In genomic region chr6:38690615-38691014, GRCm38 (mm10) we compare ENCODE assay signal across 23 mouse cellular contexts. TPM values are rescaled to one million over a fixed set of nuclear protein-coding genes. Genes with fewer than 3 reads are reported as not detected.
"Had no signal": no experiment of that assay in that cellular context is flagged by ENCODE, and none has a peak within 500 bp of the region (broad histone marks: within the 10 kb centered on the region; RNA-seq: fewer than 3 reads in every experiment).

No protein-coding gene starts in this region.

- H3K9ac ChIP-seq: limb, embryonic 13.5 days; liver, embryonic 13.5 days; lung, embryonic 15.5 days; midbrain, embryonic 12.5 days; midbrain, embryonic 15.5 days; neural tube, embryonic 12.5 days; neural tube, embryonic 15.5 days had no signal

- H3K27ac ChIP-seq: limb, embryonic 10.5 days; limb, embryonic 13.5 days; liver, embryonic 13.5 days; midbrain, embryonic 12.5 days; midbrain, embryonic 15.5 days; neural tube, embryonic 12.5 days; neural tube, embryonic 15.5 days; stomach, postnatal 0 days had no signal

- H3K4me3 ChIP-seq: limb, embryonic 10.5 days; limb, embryonic 13.5 days; liver, embryonic 13.5 days; lung, embryonic 15.5 days; midbrain, embryonic 12.5 days; midbrain, embryonic 15.5 days; neural tube, embryonic 12.5 days; neural tube, embryonic 15.5 days had no signal

- H3K4me2 ChIP-seq: limb, embryonic 13.5 days; liver, embryonic 13.5 days; lung, embryonic 15.5 days; midbrain, embryonic 12.5 days; midbrain, embryonic 15.5 days; neural tube, embryonic 12.5 days; neural tube, embryonic 15.5 days had no signal

- DNase-seq: kidney, adult 9 months; kidney, postnatal 14 days; kidney, postnatal 4 days; liver, embryonic 13.5 days; lung, postnatal 14 days; lung, postnatal 4 days; right cerebral cortex, adult 18-20 months; right cerebral cortex, postnatal 14 days; right cerebral cortex, postnatal 4 days; thymus, adult 2 months; thymus, postnatal 14 days; thymus, postnatal 4 days had no signal

- H3K9me3 ChIP-seq: limb, embryonic 10.5 days; limb, embryonic 13.5 days; liver, embryonic 13.5 days; lung, embryonic 15.5 days; midbrain, embryonic 12.5 days; midbrain, embryonic 15.5 days; neural tube, embryonic 12.5 days; neural tube, embryonic 15.5 days had no signal

- H3K4me1 ChIP-seq: limb, embryonic 10.5 days; liver, embryonic 13.5 days; midbrain, embryonic 12.5 days; midbrain, embryonic 15.5 days had no signal

- ATAC-seq: midbrain, embryonic 15.5 days had no signal

- H3K27me3 ChIP-seq: limb, embryonic 13.5 days; liver, embryonic 13.5 days; lung, embryonic 15.5 days; midbrain, embryonic 12.5 days; midbrain, embryonic 15.5 days; neural tube, embryonic 12.5 days; neural tube, embryonic 15.5 days had no signal

- H3K36me3 ChIP-seq: midbrain, embryonic 15.5 days had no signal

RNA-seq across cellular contexts. Expression of gene Clec2l, which starts 27.7 kb away (rescaled TPM):
- total RNA-seq: liver, adult 2 months; megakaryocyte progenitor cell, adult 5-6 weeks had no signal
- polyA plus RNA-seq: liver, adult 2 months; liver, embryonic 16.5 days had no signal

RNA-seq across cellular contexts. Expression of gene Klrg2, which starts 53.6 kb away (rescaled TPM):
- total RNA-seq: liver, adult 2 months had no signal
- polyA plus RNA-seq: liver, adult 2 months; liver, embryonic 13.5 days had no signal
